Mouse (Mus musculus): ENCODE measurements around the gene Pdcd6ip. TPM values are rescaled to one million over a fixed set of nuclear protein-coding genes. Genes with fewer than 3 reads are reported as not detected.

The Pdcd6ip gene
- polyA plus RNA-seq, 1 experiment from 2014 or later: 59.6 TPM

DNA sequence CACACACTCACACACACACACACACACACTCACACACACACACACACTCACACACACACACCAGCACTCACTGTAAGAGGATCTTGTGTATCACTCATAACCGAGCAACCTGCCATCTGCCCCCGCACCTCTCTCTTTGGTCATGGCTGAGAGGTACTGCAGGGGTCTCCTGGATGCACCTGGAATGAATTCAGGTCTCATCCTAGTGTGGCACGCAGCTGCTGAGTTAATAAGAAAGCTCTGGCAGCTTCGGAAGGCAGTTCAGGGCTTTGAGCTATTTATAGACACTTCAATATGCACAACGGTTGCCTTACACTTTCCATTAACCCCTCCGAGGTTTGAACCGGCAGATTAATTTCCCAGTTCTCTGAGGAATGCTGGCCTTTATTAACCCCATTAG lies 73.1 kb downstream of the Pdcd6ip start:
- no peak for ATAC-seq (ENCODE audit: low FRiP score)
- H3K27me3 ChIP-seq: no peaks in the 10 kb centered on the region; the same call in 1 of the 2 replicates
- no peak overlapping the region; the same call in 1 of the 2 replicates for H3K27ac ChIP-seq
- H3K36me3 ChIP-seq: no peaks in the 10 kb centered on the region
- H3K9me3 ChIP-seq (replicated peaks): no peaks in the 10 kb centered on the region
- WGBS: 46% methylated on average over 7 of the region's 7 CpGs
- H3K4me3 ChIP-seq: no peak overlapping the region
- H3K4me2 ChIP-seq (replicated peaks): no peak overlapping the region
- H3K9ac ChIP-seq: no peak overlapping the region
- H3K4me1 ChIP-seq: no peaks in the 10 kb centered on the region

DNA sequence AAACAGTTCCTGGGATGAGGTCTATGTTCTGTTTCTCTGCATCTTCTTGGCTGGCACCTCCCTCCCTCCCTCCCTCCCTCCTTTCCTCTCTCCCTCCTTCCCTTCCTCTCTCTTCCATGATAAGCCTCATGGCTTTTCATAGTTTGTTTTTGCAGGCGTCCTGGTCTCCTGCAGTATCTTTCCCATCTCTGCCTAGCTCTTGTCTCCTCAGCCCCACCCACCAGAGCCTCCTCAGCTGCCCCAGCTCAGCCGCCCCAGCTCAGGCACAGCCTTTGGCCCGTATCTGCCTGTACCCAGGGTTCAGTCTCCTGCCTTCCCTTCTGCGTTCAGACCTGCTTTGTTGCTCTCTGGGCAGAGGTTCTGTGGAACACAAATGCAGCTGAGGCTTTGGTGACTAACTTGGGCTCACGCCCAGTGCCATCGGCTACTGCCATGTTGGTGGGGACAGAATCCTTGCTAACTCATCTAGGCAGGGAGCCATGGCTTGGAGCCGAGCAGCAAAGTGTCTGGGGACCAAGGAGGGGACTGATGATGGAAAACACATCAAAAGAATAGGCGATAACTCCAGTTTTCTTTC lies 74.8 kb downstream of the Pdcd6ip start:
- Histone ChIP-seq H3K9me3 (replicated peaks) (no peaks in the 10 kb centered on the region), H3K4me1 (0 out of 2 replicates have a peak, but pooled peaks cover 2% of the 10 kb centered on the region), H3K4me2 (replicated peaks) (no peak overlapping the region), H3K4me3 (no peak overlapping the region), H3K27me3 (no peaks in the 10 kb centered on the region; the same call in 1 of the 2 replicates), H3K27ac (no peak overlapping the region), H3K36me3 (no peaks in the 10 kb centered on the region), H3K9ac (no peak overlapping the region)
- no peak for ATAC-seq (ENCODE audit: low FRiP score)
- WGBS: 79% methylated on average over 8 of the region's 8 CpGs

DNA sequence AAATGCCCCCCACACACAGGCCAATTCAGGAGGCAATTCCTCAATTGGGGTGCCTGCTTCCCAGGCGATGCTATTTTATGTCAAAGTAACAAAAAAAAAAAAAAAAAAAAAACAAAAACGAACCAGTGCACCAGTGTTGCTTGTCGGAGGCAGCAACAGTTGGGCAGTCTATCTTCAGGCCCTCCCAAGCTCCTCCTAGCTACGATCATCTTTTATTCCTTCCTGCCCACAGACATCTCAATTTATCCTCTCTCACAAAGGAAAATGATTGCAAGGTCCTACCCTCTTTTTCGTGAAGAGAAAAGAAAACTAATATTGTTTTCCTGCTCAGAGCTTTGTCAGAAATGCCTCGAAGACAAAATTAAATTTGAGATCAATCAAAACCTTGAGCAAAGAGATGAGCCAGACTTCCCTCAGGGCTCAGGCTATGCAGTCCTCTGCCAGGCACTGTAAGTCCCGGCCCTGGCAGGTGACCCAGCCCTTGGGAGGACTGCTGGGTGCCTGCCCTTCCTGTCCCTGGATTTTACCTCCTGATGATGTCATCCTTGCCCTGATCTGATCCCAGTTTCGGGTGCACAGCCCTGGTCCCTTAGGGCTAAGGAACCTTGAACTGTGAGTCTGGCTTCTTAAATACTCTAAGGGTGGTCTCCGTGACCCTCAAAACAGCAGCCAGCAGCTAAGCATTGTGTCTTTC lies 75.6 kb downstream of the Pdcd6ip start:
- H3K4me3 ChIP-seq: no peak overlapping the region
- no peaks in the 10 kb centered on the region for H3K36me3 ChIP-seq
- no peaks in the 10 kb centered on the region for H3K9me3 ChIP-seq (replicated peaks)
- WGBS: 82% methylated on average over 9 of the region's 9 CpGs
- H3K4me2 ChIP-seq (replicated peaks): no peak overlapping the region
- ATAC-seq (ENCODE audit: low FRiP score): no peak
- no peak overlapping the region for H3K27ac ChIP-seq
- H3K4me1 ChIP-seq: 0 out of 2 replicates have a peak, but pooled peaks cover 2% of the 10 kb centered on the region
- H3K9ac ChIP-seq: no peak overlapping the region
- no peaks in the 10 kb centered on the region; the same call in 1 of the 2 replicates for H3K27me3 ChIP-seq

DNA sequence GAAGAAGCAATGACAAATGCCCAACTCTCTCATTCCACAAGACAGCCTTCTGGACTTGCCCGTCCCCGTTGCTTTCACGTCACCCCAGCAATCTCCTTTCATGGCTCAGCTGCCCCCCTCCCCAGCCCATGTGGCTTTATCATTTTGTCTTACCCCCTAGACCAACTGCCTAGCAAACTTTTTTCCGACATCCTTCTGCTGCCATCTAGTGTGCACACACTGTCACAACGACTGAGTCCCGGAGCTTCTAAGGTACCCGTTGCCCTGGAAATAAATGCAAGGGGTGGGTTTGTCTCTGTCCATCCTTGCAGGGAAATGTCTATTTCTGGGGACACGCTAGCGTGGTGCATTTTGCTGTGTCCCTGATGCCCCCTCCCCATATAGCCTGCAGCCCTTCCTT lies 78.4 kb downstream of the Pdcd6ip start:
- Histone ChIP-seq H3K4me1 (0 out of 2 replicates have a peak, but pooled peaks cover 2% of the 10 kb centered on the region), H3K4me2 (replicated peaks) (no peak overlapping the region), H3K9me3 (replicated peaks) (no peaks in the 10 kb centered on the region), H3K27ac (no peak overlapping the region), H3K4me3 (no peak overlapping the region), H3K27me3 (no peaks in the 10 kb centered on the region; the same call in 1 of the 2 replicates), H3K36me3 (no peaks in the 10 kb centered on the region), H3K9ac (no peak overlapping the region)
- 5% methylated on average over 9 of the region's 9 CpGs for WGBS
- ATAC-seq (ENCODE audit: low FRiP score): peak; percentile 63

DNA sequence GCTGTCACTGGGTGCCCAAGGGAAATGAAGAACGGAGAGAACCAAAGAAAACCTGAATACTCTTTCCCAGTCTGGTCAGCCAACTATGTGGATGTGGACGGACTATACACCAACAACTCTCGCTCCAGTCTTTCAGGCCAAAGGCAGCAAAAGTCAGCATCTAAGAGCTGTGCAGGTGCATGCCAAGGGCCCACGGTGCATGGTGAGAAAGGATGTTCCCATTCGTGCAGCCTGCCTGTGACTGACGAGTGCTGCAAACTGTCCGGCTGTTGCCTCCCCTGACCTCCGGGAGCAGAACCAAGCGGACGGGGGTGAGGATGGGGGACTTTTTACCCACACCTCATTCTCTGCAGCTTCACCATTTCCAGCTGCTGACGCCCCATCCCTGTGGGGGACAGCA lies 78.9 kb downstream of the Pdcd6ip start:
- Histone ChIP-seq H3K9me3 (replicated peaks) (no peaks in the 10 kb centered on the region), H3K4me3 (no peak overlapping the region), H3K4me2 (replicated peaks) (no peak overlapping the region), H3K4me1 (0 out of 2 replicates have a peak, but pooled peaks cover 2% of the 10 kb centered on the region), H3K9ac (no peak overlapping the region), H3K27ac (no peak overlapping the region), H3K36me3 (no peaks in the 10 kb centered on the region), H3K27me3 (no peaks in the 10 kb centered on the region; the same call in 1 of the 2 replicates)
- ATAC-seq (ENCODE audit: low FRiP score): peak; percentile 22; the same call in 1 of the 2 replicates
- WGBS: 79% methylated on average over 11 of the region's 11 CpGs

DNA sequence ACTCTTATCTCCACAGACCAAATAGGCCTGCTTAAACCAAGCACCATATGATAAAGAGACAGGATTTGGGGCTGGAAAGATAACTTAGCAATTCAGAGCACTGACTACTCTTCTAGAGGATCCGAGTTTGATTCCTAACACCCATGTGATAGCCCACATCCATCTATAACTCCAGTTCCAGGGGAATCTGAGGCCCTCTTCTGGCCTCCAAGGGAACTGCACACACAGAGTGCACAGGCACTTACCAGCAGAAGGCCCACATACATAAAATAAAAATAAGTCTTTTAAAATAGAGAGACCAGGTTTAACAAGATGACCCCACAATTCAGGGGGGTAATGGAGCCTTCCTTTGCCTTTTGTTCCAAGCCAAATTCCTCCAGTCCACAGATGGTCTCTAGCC lies 79.3 kb downstream of the Pdcd6ip start:
- 0 out of 2 replicates have a peak, but pooled peaks cover 2% of the 10 kb centered on the region for H3K4me1 ChIP-seq
- H3K36me3 ChIP-seq: no peaks in the 10 kb centered on the region
- WGBS: 91% methylated on average over 1 of the region's 1 CpGs
- no peak overlapping the region for H3K4me3 ChIP-seq
- no peak overlapping the region for H3K27ac ChIP-seq
- H3K9me3 ChIP-seq (replicated peaks): no peaks in the 10 kb centered on the region
- H3K4me2 ChIP-seq (replicated peaks): no peak overlapping the region
- no peak overlapping the region for H3K9ac ChIP-seq
- H3K27me3 ChIP-seq: no peaks in the 10 kb centered on the region; the same call in 1 of the 2 replicates
- no peak for ATAC-seq (ENCODE audit: low FRiP score)

GRCm38 (mm10) chr9:113626730-113627129 lies 81.3 kb downstream of the Pdcd6ip start:
- Histone ChIP-seq H3K4me3 (no peak overlapping the region), H3K27ac (no peak overlapping the region), H3K9ac (no peak overlapping the region), H3K36me3 (no peaks in the 10 kb centered on the region), H3K4me2 (replicated peaks) (no peak overlapping the region), H3K9me3 (replicated peaks) (no peaks in the 10 kb centered on the region), H3K4me1 (0 out of 2 replicates have a peak, but pooled peaks cover 2% of the 10 kb centered on the region), H3K27me3 (no peaks in the 10 kb centered on the region; the same call in 1 of the 2 replicates)
- 93% methylated on average over 10 of the region's 10 CpGs for WGBS
- ATAC-seq (ENCODE audit: low FRiP score): no peak

DNA sequence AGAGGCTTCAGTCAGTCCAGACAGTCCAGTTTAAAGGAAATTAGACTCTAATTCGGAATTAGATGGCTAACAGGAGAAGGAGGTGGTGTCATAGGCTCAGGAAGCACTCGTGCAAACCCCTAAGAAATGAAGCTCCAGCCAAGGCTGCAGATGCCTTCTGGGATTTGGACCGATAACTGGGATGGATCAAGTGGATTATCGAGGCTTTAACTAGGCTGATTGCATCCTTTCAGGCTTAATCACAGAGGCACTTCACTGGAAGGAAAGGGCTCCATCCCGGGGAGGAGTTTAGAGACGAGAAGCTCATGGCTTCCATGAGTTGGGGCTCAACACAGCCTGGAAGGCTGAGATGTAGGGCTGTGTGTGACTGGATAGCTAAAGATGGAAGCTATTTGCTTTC lies 84.0 kb downstream of the Pdcd6ip start:
- Histone ChIP-seq H3K9ac (no peak overlapping the region), H3K27ac (no peak overlapping the region), H3K36me3 (no peaks in the 10 kb centered on the region), H3K4me1 (no peaks in the 10 kb centered on the region), H3K4me2 (replicated peaks) (no peak overlapping the region), H3K4me3 (no peak overlapping the region), H3K27me3 (no peaks in the 10 kb centered on the region), H3K9me3 (replicated peaks) (no peaks in the 10 kb centered on the region)
- ATAC-seq (ENCODE audit: low FRiP score): no peak
- 80% methylated on average over 6 of the region's 6 CpGs for WGBS

- ATAC-seq (ENCODE audit: low FRiP score): no peak
- no peak overlapping the region for H3K27ac ChIP-seq
- H3K4me1 ChIP-seq: no peaks in the 10 kb centered on the region
- H3K27me3 ChIP-seq: no peaks in the 10 kb centered on the region
- no peak overlapping the region for H3K4me2 ChIP-seq (replicated peaks)
- H3K4me3 ChIP-seq: no peak overlapping the region
- no peaks in the 10 kb centered on the region for H3K9me3 ChIP-seq (replicated peaks)
- 88% methylated on average over 6 of the region's 6 CpGs for WGBS
- no peaks in the 10 kb centered on the region for H3K36me3 ChIP-seq
- H3K9ac ChIP-seq: no peak overlapping the region
Measured at GRCm38 (mm10) chr9:113617081-113617480, 91.0 kb downstream of the Pdcd6ip start.

GRCm38 (mm10) chr9:113610776-113611175 lies 97.3 kb downstream of the Pdcd6ip start:
- H3K36me3 ChIP-seq: no peaks in the 10 kb centered on the region
- H3K4me1 ChIP-seq: no peaks in the 10 kb centered on the region
- H3K4me3 ChIP-seq: no peak overlapping the region
- H3K4me2 ChIP-seq (replicated peaks): no peak overlapping the region
- H3K27ac ChIP-seq: no peak overlapping the region
- H3K9me3 ChIP-seq (replicated peaks): no peaks in the 10 kb centered on the region
- H3K27me3 ChIP-seq: no peaks in the 10 kb centered on the region
- H3K9ac ChIP-seq: no peak overlapping the region
- no peak for ATAC-seq (ENCODE audit: low FRiP score)
- WGBS: 57% methylated on average over 7 of the region's 7 CpGs

DNA sequence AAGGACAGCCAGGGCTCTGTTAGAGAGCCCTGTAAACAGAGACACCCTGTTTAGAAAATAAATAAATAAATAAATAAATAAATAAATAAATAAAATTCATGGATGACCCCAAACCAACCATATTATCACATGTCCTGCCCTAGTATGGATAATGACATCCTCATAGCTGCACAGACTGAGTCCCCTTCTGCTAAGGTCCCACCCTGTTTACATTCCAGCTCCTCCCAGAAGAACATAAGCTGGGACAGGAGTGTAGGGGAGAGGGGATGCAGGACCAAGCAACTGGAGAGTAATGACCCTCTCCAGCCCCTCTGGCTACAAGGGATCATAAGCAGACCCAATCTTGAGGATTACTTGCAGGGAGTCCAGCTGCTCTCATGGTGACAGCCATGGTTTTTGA lies 105.9 kb downstream of the Pdcd6ip start:
- ATAC-seq (ENCODE audit: low FRiP score): no peak
- no peaks in the 10 kb centered on the region for H3K36me3 ChIP-seq
- no peaks in the 10 kb centered on the region for H3K9me3 ChIP-seq (replicated peaks)
- H3K27me3 ChIP-seq: no peaks in the 10 kb centered on the region
- no peak overlapping the region for H3K4me2 ChIP-seq (replicated peaks)
- no peak overlapping the region for H3K27ac ChIP-seq
- no peak overlapping the region for H3K9ac ChIP-seq
- H3K4me3 ChIP-seq: no peak overlapping the region
- H3K4me1 ChIP-seq: peaks cover 2% of the 10 kb centered on the region; the same call in 1 of the 2 replicates

All from hindbrain, embryonic 12.5 days (tissue).